Mouse (Mus musculus) thymus, adult 2 months (tissue): Measurements from ENCODE around the gene Ptk6.

Experiments
- CTCF ChIP-seq: fragments of 200-500 bp; IDR thresholded peaks from 2 replicates; pipeline ENCODE4 v1.5.1; 2012; ENCODE audit warnings: mild to moderate bottlenecking, control low read depth, low read length, moderate library complexity, borderline replicate concordance; ENCODE audit not compliant: control insufficient read depth, poor library complexity, insufficient read depth; ENCODE audit errors: extremely low read depth
- POLR2A ChIP-seq: fragments of 200-500 bp; IDR thresholded peaks from 2 replicates; pipeline ENCODE4 v1.6.1; 2012; ENCODE audit warnings: mild to moderate bottlenecking, low read length, control low read depth, moderate library complexity; ENCODE audit not compliant: control insufficient read depth, poor library complexity, insufficient read depth; ENCODE audit errors: extremely low read depth

GRCm38 (mm10) chr2:181157180-181157579 is 45.4 kb downstream of the Ptk6 start:
- TF ChIP-seq CTCF = no peak
- no peak for TF ChIP-seq POLR2A
